Mouse (Mus musculus): ENCODE measurements at regions not wholly inside any gene's neighbourhood (a gene's known extent, or its start where the extent isn't known, plus 50 kb on each side); places are given as distances from the start of the nearest gene placed in this dataset.

DNA sequence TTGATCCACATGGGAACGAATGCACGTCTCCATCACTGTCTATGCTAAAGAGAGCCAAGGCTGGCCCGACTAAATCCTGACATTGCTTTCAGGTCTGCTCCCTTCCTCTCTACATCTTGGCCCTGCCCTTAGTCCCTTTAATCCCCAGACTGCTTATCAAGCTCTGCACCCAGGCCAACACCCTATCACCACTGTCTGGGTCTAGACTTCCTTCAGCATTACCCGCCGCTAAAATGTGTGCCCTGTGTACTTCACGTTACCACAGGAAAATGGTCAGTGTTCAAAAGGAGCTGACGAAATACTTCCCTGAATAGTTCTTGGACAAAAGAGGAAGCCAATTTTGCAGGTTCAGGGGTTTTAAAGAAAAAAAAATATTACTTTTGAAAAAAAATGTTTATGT lies 100.0 kb upstream of the Thbs1 start:
- TF ChIP-seq CTCF (IDR thresholded peaks at IDR 0.05; ENCODE audit: low read depth, low read length) (no peak), POLR2A (IDR thresholded peaks at IDR 0.05; ENCODE audit: extremely low read depth, insufficient read depth, low read length) (no peak)

Data from liver, adult 2 months (tissue).